Mouse (Mus musculus) forebrain, embryonic 11.5 days (tissue): Measurements from ENCODE around the gene Hook2. TPM values are rescaled to one million over a fixed set of nuclear protein-coding genes. Genes with fewer than 3 reads are reported as not detected.

Source experiments
- ATAC-seq: fragments of 200-750 bp; cut with Nextera tagmentation; replicated peaks from 2 replicates; pipeline ENCODE4 v1.8.0; 2017; ENCODE audit warnings: moderate TSS enrichment; ENCODE audit not compliant: low FRiP score
- DNase-seq: peaks from one replicate; pipeline ENCODE4 v3.0.0-alpha.2; 2017; ENCODE audit warnings: low spot score
- H3K27ac ChIP-seq: fragments of 300-500 bp; sonication (generic); 2 replicates; pipeline ENCODE4 v1.5.1; 2014; ENCODE audit warnings: low read depth, low read length
- H3K27me3 ChIP-seq: fragments of 300-500 bp; sonication (generic); 2 replicates; pipeline ENCODE4 v1.6.1; 2014; ENCODE audit warnings: mild to moderate bottlenecking, low read length, mixed read lengths; ENCODE audit not compliant: control insufficient read depth, insufficient read depth
- H3K36me3 ChIP-seq: fragments of 300-500 bp; sonication (generic); 2 replicates; pipeline ENCODE4 v1.6.1; 2014; ENCODE audit warnings: mild to moderate bottlenecking, low read length, moderate library complexity, mixed read lengths; ENCODE audit not compliant: control insufficient read depth, insufficient read depth
- H3K4me1 ChIP-seq: fragments of 300-500 bp; sonication (generic); replicated peaks from 2 replicates; pipeline ENCODE4 v1.6.1; 2014; ENCODE audit warnings: low read length, mixed read lengths; ENCODE audit not compliant: control insufficient read depth, insufficient read depth
- H3K4me2 ChIP-seq: fragments of 300-500 bp; sonication (generic); 2 replicates; pipeline ENCODE4 v1.6.1; 2014; ENCODE audit warnings: low read depth, mild to moderate bottlenecking, low read length, moderate library complexity, mixed read lengths; ENCODE audit not compliant: severe bottlenecking
- H3K4me3 ChIP-seq: fragments of 300-500 bp; sonication (generic); 2 replicates; pipeline ENCODE4 v1.5.1; 2014; ENCODE audit warnings: low read depth, low read length
- H3K9ac ChIP-seq: fragments of 300-500 bp; sonication (generic); 2 replicates; pipeline ENCODE4 v1.6.1; 2014; ENCODE audit warnings: low read length
- H3K9me3 ChIP-seq: fragments of 300-500 bp; sonication (generic); 2 replicates; pipeline ENCODE4 v1.6.1; 2016; ENCODE audit warnings: low read length, mixed read lengths; ENCODE audit not compliant: control insufficient read depth
- WGBS: fragments of 180-500 bp; shearing (Covaris S2); extraction: QIAGEN DNeasy Blood & Tissue Kit; methylation state at CpG from one replicate; pipeline ENCODE4 v1.1.7; 2014; 5-methylcytosine and 5-hydroxymethylcytosine counted together
- polyA plus RNA-seq: library from polyadenylated mRNA; unstranded; fragments of >200 nt; fragmentation: Nextera tagmentation; extraction: Ambion mirVana; gene quantifications from 2 replicates; pipeline ENCODE4 v1.2.1, GENCODE M21; 2014

Hook2 gene
- polyA plus RNA-seq, 1 experiment from 2014 or later: 14.8 TPM

GRCm38 (mm10) chr8:84987903-84988302 lies 2.5 kb upstream of the Hook2 start:
- H3K4me1 ChIP-seq: peaks cover 22% of the 10 kb centered on the region
- no peak overlapping the region for H3K4me3 ChIP-seq
- DNase-seq (no peak), ATAC-seq (no peak)
- no peak overlapping the region for H3K4me2 ChIP-seq
- no peak overlapping the region for H3K27ac ChIP-seq
- peaks cover 7% of the 10 kb centered on the region; the same call in 1 of the 2 replicates for H3K27me3 ChIP-seq
- WGBS: 66% methylated on average over 2 of the region's 2 CpGs
- H3K36me3 ChIP-seq: no peaks in the 10 kb centered on the region
- H3K9me3 ChIP-seq: no peaks in the 10 kb centered on the region
- no peak overlapping the region for H3K9ac ChIP-seq

- H3K9ac ChIP-seq: no peak overlapping the region; the same call in 1 of the 2 replicates
- no peaks in the 10 kb centered on the region for H3K36me3 ChIP-seq
- H3K4me2 ChIP-seq: peak overlapping the region; percentile 33; the same call in 1 of the 2 replicates
- H3K4me1 ChIP-seq: peaks cover 22% of the 10 kb centered on the region
- DNase-seq: no peak
- 17% methylated on average over 15 of the region's 15 CpGs for WGBS
- no peaks in the 10 kb centered on the region for H3K9me3 ChIP-seq
- ATAC-seq: no peak
- H3K4me3 ChIP-seq: no peak overlapping the region
- H3K27ac ChIP-seq: no peak overlapping the region
- H3K27me3 ChIP-seq: peaks cover 7% of the 10 kb centered on the region; the same call in 1 of the 2 replicates
These were observed 1.1 kb upstream of the Hook2 start for GRCm38 (mm10) chr8:84989311-84989731.

GRCm38 (mm10) chr8:84989810-84990209 lies 593 bp upstream of the Hook2 start:
- H3K27me3 ChIP-seq: peaks cover 7% of the 10 kb centered on the region; the same call in 1 of the 2 replicates
- peak overlapping the region; percentile 45 for H3K4me3 ChIP-seq
- WGBS: under 1% methylated on average over 15 of the region's 15 CpGs
- H3K9me3 ChIP-seq: no peaks in the 10 kb centered on the region
- peak overlapping the region; percentile 91 for H3K4me2 ChIP-seq
- H3K36me3 ChIP-seq: no peaks in the 10 kb centered on the region
- peak overlapping the region; percentile 55 for H3K9ac ChIP-seq
- peaks cover 18% of the 10 kb centered on the region for H3K4me1 ChIP-seq
- peak; percentile 68 for ATAC-seq
- peak overlapping the region; percentile 2; the same call in 1 of the 2 replicates for H3K27ac ChIP-seq
- DNase-seq: peak; percentile 94

GRCm38 (mm10) chr8:84990836-84991235 lies 433 bp downstream of the Hook2 start:
- peak overlapping the region; percentile 45 for H3K4me3 ChIP-seq
- ATAC-seq (peak; percentile 51), DNase-seq (peak; percentile 74)
- peaks cover 7% of the 10 kb centered on the region; the same call in 1 of the 2 replicates for H3K27me3 ChIP-seq
- no peaks in the 10 kb centered on the region for H3K9me3 ChIP-seq
- H3K9ac ChIP-seq: peak overlapping the region; percentile 58
- peak overlapping the region; percentile 91 for H3K4me2 ChIP-seq
- no peaks in the 10 kb centered on the region for H3K36me3 ChIP-seq
- H3K4me1 ChIP-seq: peaks cover 10% of the 10 kb centered on the region
- WGBS: 1% methylated on average over 15 of the region's 15 CpGs
- no peak overlapping the region for H3K27ac ChIP-seq

GRCm38 (mm10) chr8:84994375-84994774 lies 4.0 kb downstream of the Hook2 start:
- 97% methylated on average over 9 of the region's 9 CpGs for WGBS
- H3K4me1 ChIP-seq: peaks cover 5% of the 10 kb centered on the region
- no peak overlapping the region for H3K4me3 ChIP-seq
- no peak for ATAC-seq
- H3K36me3 ChIP-seq: no peaks in the 10 kb centered on the region
- DNase-seq: no peak
- no peak overlapping the region for H3K27ac ChIP-seq
- H3K9ac ChIP-seq: no peak overlapping the region
- H3K9me3 ChIP-seq: no peaks in the 10 kb centered on the region
- H3K4me2 ChIP-seq: no peak overlapping the region
- no peaks in the 10 kb centered on the region; the same call in 1 of the 2 replicates for H3K27me3 ChIP-seq

- H3K4me1 ChIP-seq: peaks cover 3% of the 10 kb centered on the region; the same call in 1 of the 2 replicates
- 21% methylated on average over 25 of the region's 25 CpGs for WGBS
- no peaks in the 10 kb centered on the region for H3K9me3 ChIP-seq
- ATAC-seq (no peak), DNase-seq (no peak)
- no peaks in the 10 kb centered on the region; the same call in 1 of the 2 replicates for H3K27me3 ChIP-seq
- H3K36me3 ChIP-seq: no peaks in the 10 kb centered on the region
- H3K4me2 ChIP-seq: no peak overlapping the region
- H3K4me3 ChIP-seq: no peak overlapping the region
- no peak overlapping the region for H3K27ac ChIP-seq
- H3K9ac ChIP-seq: no peak overlapping the region; the same call in 1 of the 2 replicates
These were observed 5.3 kb downstream of the Hook2 start for GRCm38 (mm10) chr8:84995680-84996079.

GRCm38 (mm10) chr8:84996978-84997377 lies 6.6 kb downstream of the Hook2 start:
- ATAC-seq (no peak), DNase-seq (no peak)
- 75% methylated on average over 5 of the region's 5 CpGs for WGBS

GRCm38 (mm10) chr8:84997649-84998295 lies 7.4 kb downstream of the Hook2 start:
- no peaks in the 10 kb centered on the region; the same call in 1 of the 2 replicates for H3K4me1 ChIP-seq
- no peaks in the 10 kb centered on the region; the same call in 1 of the 2 replicates for H3K27me3 ChIP-seq
- 2% methylated on average over 19 of the region's 19 CpGs for WGBS
- ATAC-seq (peak; percentile 79), DNase-seq (peak; percentile 97)
- H3K27ac ChIP-seq: no peak overlapping the region
- H3K36me3 ChIP-seq: no peaks in the 10 kb centered on the region
- H3K4me2 ChIP-seq: peak overlapping the region; percentile 12; the same call in 1 of the 2 replicates
- no peaks in the 10 kb centered on the region for H3K9me3 ChIP-seq
- no peak overlapping the region for H3K4me3 ChIP-seq
- peak overlapping the region; percentile 46; the same call in 1 of the 2 replicates for H3K9ac ChIP-seq

More at GRCm38 (mm10) chr8:84996978-84997377, 6.6 kb downstream of the Hook2 start:
- no peak overlapping the region for H3K4me2 ChIP-seq
- no peak overlapping the region for H3K9ac ChIP-seq
- no peaks in the 10 kb centered on the region; the same call in 1 of the 2 replicates for H3K4me1 ChIP-seq
- H3K4me3 ChIP-seq: no peak overlapping the region
- no peaks in the 10 kb centered on the region for H3K9me3 ChIP-seq
- H3K36me3 ChIP-seq: no peaks in the 10 kb centered on the region
- H3K27ac ChIP-seq: no peak overlapping the region
- H3K27me3 ChIP-seq: no peaks in the 10 kb centered on the region; the same call in 1 of the 2 replicates
